Mouse (Mus musculus) CH12.LX (cell line): ENCODE results near the gene Ccdc18. TPM values are rescaled to one million over a fixed set of nuclear protein-coding genes. Genes with fewer than 3 reads are reported as not detected.

Experiments used
- DNase-seq: peaks from one replicate; pipeline ENCODE4 v3.0.0-alpha.2; 2013; ENCODE audit errors: extremely low read depth
- H3K27ac ChIP-seq: 2 replicates; pipeline ENCODE4 v1.5.1; 2012; ENCODE audit warnings: low read depth, mild to moderate bottlenecking, control low read depth, moderate library complexity; ENCODE audit not compliant: insufficient read depth
- H3K27me3 ChIP-seq: replicated peaks from 2 replicates; pipeline ENCODE3; 2012; ENCODE audit warnings: inconsistent platforms
- H3K36me3 ChIP-seq, 2 experiments: replicated peaks in 1 of 2; 2 replicates each; pipeline versions ENCODE3 to v1.6.1; 2012; ENCODE audit warnings: inconsistent platforms in 1 of 2, low read length in 1 of 2, mild to moderate bottlenecking in 1 of 2, mixed read lengths in 1 of 2, moderate library complexity in 1 of 2; ENCODE audit not compliant: control insufficient read depth in 1 of 2, insufficient read depth in 1 of 2
- H3K4me1 ChIP-seq, 2 experiments: 2 replicates each; pipeline ENCODE4 v1.6.1; 2012; ENCODE audit warnings: inconsistent platforms in 1 of 2, moderate library complexity in 1 of 2; ENCODE audit not compliant: insufficient read depth in 2 of 2, control insufficient read depth in 1 of 2
- H3K4me2 ChIP-seq: 2 replicates; pipeline ENCODE4 v1.6.1; 2012; ENCODE audit warnings: low read depth, mild to moderate bottlenecking, control low read depth; ENCODE audit not compliant: poor library complexity, insufficient read depth, severe bottlenecking
- H3K4me3 ChIP-seq, 3 experiments: fragments of 150-350 bp in 1 of 3; sonication (generic) in 1 of 3; replicated peaks in 1 of 3; 2 replicates each; pipeline versions ENCODE3 to v1.5.1; 2011 to 2012; ENCODE audit warnings: low read depth in 2 of 3, low read length in 2 of 3, mild to moderate bottlenecking in 2 of 3, moderate library complexity in 2 of 3, control low read depth in 1 of 3, improper control_type of control experiment in 1 of 3, inconsistent platforms in 1 of 3, mixed read lengths in 1 of 3; ENCODE audit not compliant: poor library complexity in 1 of 3
- H3K79me2 ChIP-seq: replicated peaks from 2 replicates; pipeline ENCODE4 v1.6.1; 2012; ENCODE audit warnings: mild to moderate bottlenecking, moderate library complexity; ENCODE audit not compliant: control insufficient read depth, poor library complexity, insufficient read depth, severe bottlenecking; ENCODE audit errors: extremely low read depth
- H3K9ac ChIP-seq: 2 replicates; pipeline ENCODE4 v1.6.1; 2012; ENCODE audit warnings: low read depth, mild to moderate bottlenecking, control low read depth, moderate library complexity; ENCODE audit not compliant: insufficient read depth
- H3K9me3 ChIP-seq: replicated peaks from 2 replicates; pipeline ENCODE3; 2012; ENCODE audit warnings: low read length, inconsistent platforms, mixed read lengths
- BHLHE40 ChIP-seq: IDR thresholded peaks from 2 replicates; pipeline ENCODE4 v1.6.1; 2011; ENCODE audit warnings: mild to moderate bottlenecking, low read depth, low read length, improper control_type of control experiment
- CTCF ChIP-seq, 2 experiments: IDR thresholded peaks in 1 of 2; conservative IDR thresholded peaks in 1 of 2; 2 replicates each; pipeline ENCODE4 v1.5.1; 2011 to 2012; ENCODE audit warnings: low read depth in 2 of 2, low read length in 2 of 2, improper control_type of control experiment in 1 of 2, inconsistent platforms in 1 of 2, mild to moderate bottlenecking in 1 of 2, moderate library complexity in 1 of 2
- ELF1 ChIP-seq: IDR thresholded peaks from 2 replicates; pipeline ENCODE4 v1.6.1; 2014; ENCODE audit warnings: low read depth, mild to moderate bottlenecking, inconsistent platforms, low read length, improper control_type of control experiment
- EP300 ChIP-seq: IDR thresholded peaks from 2 replicates; pipeline ENCODE4 v1.6.1; 2011; ENCODE audit warnings: low read length, improper control_type of control experiment
- IRF4 ChIP-seq: IDR thresholded peaks from 2 replicates; pipeline ENCODE4 v1.6.1; 2014; ENCODE audit warnings: low read depth, mild to moderate bottlenecking, inconsistent platforms, low read length, improper control_type of control experiment
- JUN ChIP-seq: IDR thresholded peaks from 2 replicates; pipeline ENCODE4 v1.6.1; 2011; ENCODE audit warnings: low read depth, mild to moderate bottlenecking, low read length, improper control_type of control experiment, moderate library complexity; ENCODE audit not compliant: insufficient read depth
- MAX ChIP-seq: IDR thresholded peaks from 2 replicates; pipeline ENCODE4 v1.6.1; 2011; ENCODE audit warnings: low read length, improper control_type of control experiment
- MXI1 ChIP-seq: IDR thresholded peaks from 2 replicates; pipeline ENCODE4 v1.6.1; 2011; ENCODE audit warnings: mild to moderate bottlenecking, low read depth, low read length, improper control_type of control experiment
- MYC ChIP-seq: IDR thresholded peaks from 2 replicates; pipeline ENCODE4 v1.6.1; 2011; ENCODE audit warnings: low read depth, mild to moderate bottlenecking, improper control_type of control experiment, low read length
- NRF1 ChIP-seq: IDR thresholded peaks from 2 replicates; pipeline ENCODE4 v1.6.1; 2014; ENCODE audit warnings: low read depth, mild to moderate bottlenecking, inconsistent platforms, low read length, improper control_type of control experiment, moderate library complexity
- PAX5 ChIP-seq: IDR thresholded peaks from 2 replicates; pipeline ENCODE4 v1.6.1; 2012; ENCODE audit warnings: low read length, inconsistent platforms, mixed read lengths
- POLR2A ChIP-seq: IDR thresholded peaks from 2 replicates; pipeline ENCODE4 v1.6.1; 2011; ENCODE audit warnings: low read depth, mild to moderate bottlenecking, improper control_type of control experiment, low read length
- POLR2AphosphoS2 ChIP-seq: IDR thresholded peaks from 2 replicates; pipeline ENCODE4 v1.6.1; 2011; ENCODE audit warnings: low read depth, low read length, improper control_type of control experiment
- SIN3A ChIP-seq: IDR thresholded peaks from 2 replicates; pipeline ENCODE4 v1.6.1; 2012; ENCODE audit warnings: low read length, improper control_type of control experiment, inconsistent platforms
- TBP ChIP-seq: conservative IDR thresholded peaks from 2 replicates; pipeline ENCODE4 v1.6.1; 2011; ENCODE audit warnings: low read depth, low read length, improper control_type of control experiment
- TCF12 ChIP-seq: IDR thresholded peaks from 2 replicates; pipeline ENCODE4 v1.6.1; 2014; ENCODE audit warnings: low read depth, mild to moderate bottlenecking, inconsistent platforms, low read length, improper control_type of control experiment
- UBTF ChIP-seq: IDR thresholded peaks from 2 replicates; pipeline ENCODE4 v1.6.1; 2012; ENCODE audit warnings: low read depth, mild to moderate bottlenecking, inconsistent platforms, low read length, improper control_type of control experiment, moderate library complexity
- USF1 ChIP-seq: IDR thresholded peaks from 2 replicates; pipeline ENCODE4 v1.6.1; 2014; ENCODE audit warnings: low read depth, mild to moderate bottlenecking, inconsistent platforms, low read length, improper control_type of control experiment
- ZKSCAN1 ChIP-seq: IDR thresholded peaks from 2 replicates; pipeline ENCODE4 v1.6.1; 2012; ENCODE audit warnings: low read depth, inconsistent platforms, low read length, improper control_type of control experiment, borderline replicate concordance
- dilution Hi-C: fragments of 300-500 bp; cut with MboI; formaldehyde crosslinking; loops from 2 replicates; pipeline ENCODE4 v1.14.3; 2020; ENCODE audit warnings: low sequenced_read_pairs; ENCODE audit not compliant: extremely low pct_unique_long_range_greater_than_20kb, extremely low pct_ligation_motif_present
- in situ Hi-C: fragments of 300-500 bp; cut with MboI; formaldehyde crosslinking; loops from 3 replicates; pipeline ENCODE4 v1.14.3; 2019; ENCODE audit warnings: low sequenced_read_pairs, low pct_ligation_motif_present, low pct_unique_long_range_greater_than_20kb, mixed read lengths
- polyA plus RNA-seq: library from polyadenylated mRNA; unstranded; fragments of >175 nt; gene quantifications from 2 replicates; pipeline ENCODE4 v1.2.1, GENCODE M21; 2012; ENCODE audit warnings: low read depth; ENCODE audit not compliant: insufficient read length
- total RNA-seq, 2 experiments: library from RNA; depleted of rRNA; stranded (reverse); fragments of 300-350 nt in 1 of 2; fragments of >200 nt in 1 of 2; gene quantifications; 2 replicates each; pipeline ENCODE4 v1.2.3; 2012 to 2014

Ccdc18 gene
- total and polyA plus RNA-seq, 3 experiments, result 2.7 to 4.7 (median 3.9) TPM

DNA sequence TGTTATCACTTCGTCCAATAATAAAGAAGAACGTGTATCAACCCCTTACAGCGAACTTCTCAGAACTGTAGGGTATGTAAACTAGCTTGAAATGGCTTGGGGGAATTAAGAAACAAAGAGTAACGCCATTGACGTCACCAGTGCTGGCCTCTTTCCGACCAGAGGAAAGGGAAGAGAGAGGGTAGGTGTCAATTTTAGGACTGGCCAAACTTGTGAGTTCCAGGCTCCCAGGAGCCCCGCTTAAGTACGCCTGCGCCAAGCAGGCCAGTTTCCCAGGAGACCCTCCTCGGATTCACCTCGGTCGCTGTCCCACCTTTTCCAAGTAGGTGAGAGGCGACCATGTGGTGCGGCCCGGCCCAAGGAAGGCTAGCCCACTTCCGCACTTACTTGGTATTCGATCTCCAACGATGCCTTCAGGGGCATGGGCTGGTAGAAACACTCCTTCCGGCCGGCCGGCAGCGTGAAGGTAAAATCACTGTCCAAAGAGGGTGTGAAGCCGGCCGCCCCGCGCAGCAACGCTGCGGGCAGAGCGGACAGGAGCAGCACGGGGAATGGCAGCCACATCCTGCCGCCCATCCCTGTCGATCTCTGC, 730 bp upstream of the Ccdc18 start:
- H3K4me3 ChIP-seq, result peak overlapping the region; percentile 80 to 99 (median 89)
- peaks cover 12 to 26% of the 10 kb centered on the region in 2 experiments for H3K36me3 ChIP-seq
- no peaks in the 10 kb centered on the region for H3K9me3 ChIP-seq
- in situ Hi-C loops, result no loop called here
- H3K9ac ChIP-seq, result peak overlapping the region; percentile 91
- no peaks in the 10 kb centered on the region for H3K27me3 ChIP-seq
- peaks cover 23% of the 10 kb centered on the region for H3K79me2 ChIP-seq
- peak; percentile 71 for DNase-seq
- dilution Hi-C loops, result no loop called here
- TF ChIP-seq BHLHE40 (0 out of 2 replicates have a peak, but pooled peaks have one; percentile 4), TBP (0 out of 2 replicates have a peak, but pooled peaks have one; percentile 25), MAX (0 out of 2 replicates have a peak, but pooled peaks have one; percentile 22), EP300 (no peak), TCF12 (no peak; the same call in 1 of the 2 replicates), POLR2A (no peak), MYC (peak; percentile 31; the same call in 1 of the 2 replicates), SIN3A (0 out of 2 replicates have a peak, but pooled peaks have one; percentile 34), ZKSCAN1 (no peak), CTCF (conservative IDR thresholded peaks at IDR 0.05 in 1 of 2, IDR thresholded peaks at IDR 0.05 in 1 of 2; ENCODE audit: low read depth in 2 of 2, low read length in 2 of 2) (no peak), NRF1 (peak; percentile 35; the same call in 1 of the 2 replicates), MXI1 (peak; percentile 50; the same call in 1 of the 2 replicates), ELF1 (peak; percentile 64)
- H3K27ac ChIP-seq, result peak overlapping the region; percentile 94
- H3K4me2 ChIP-seq, result peak overlapping the region; percentile 48; the same call in 1 of the 2 replicates
- peaks cover 0 to 19% of the 10 kb centered on the region in 2 experiments; a peak in 3 of 4 replicates for H3K4me1 ChIP-seq

DNA sequence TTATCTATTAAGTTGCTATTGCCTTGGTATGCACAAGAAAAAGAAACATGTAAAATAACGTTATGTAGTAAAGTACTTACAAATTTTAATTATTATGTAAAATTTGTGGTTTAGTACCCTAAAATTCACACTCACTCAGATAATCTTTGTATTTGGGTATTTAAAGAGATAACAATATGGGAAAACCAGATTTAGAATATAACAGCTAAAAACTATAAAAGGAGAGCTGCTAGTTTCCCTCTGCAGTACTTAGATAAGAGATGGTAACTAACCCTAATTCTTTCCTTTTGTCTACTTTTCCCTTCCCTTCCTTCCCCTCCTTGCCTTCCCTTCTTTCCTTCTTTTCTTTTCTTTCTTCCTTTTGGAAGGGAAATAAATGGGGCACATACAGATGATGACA, 19.9 kb downstream of the Ccdc18 start:
- no peak overlapping the region for H3K4me2 ChIP-seq
- H3K9me3 ChIP-seq, result no peaks in the 10 kb centered on the region
- TF ChIP-seq MAX (no peak), USF1 (no peak), UBTF (no peak), PAX5 (no peak), BHLHE40 (no peak), IRF4 (no peak), JUN (no peak), POLR2AphosphoS2 (no peak)
- H3K27me3 ChIP-seq, result no peaks in the 10 kb centered on the region
- no peak overlapping the region for H3K4me3 ChIP-seq
- dilution Hi-C loops (no loop called here), in situ Hi-C loops (no loop called here)
- no peak overlapping the region for H3K9ac ChIP-seq
- no peaks in the 10 kb centered on the region for H3K4me1 ChIP-seq
- H3K27ac ChIP-seq, result no peak overlapping the region
- no peaks in the 10 kb centered on the region for H3K79me2 ChIP-seq
- H3K36me3 ChIP-seq, result peaks cover 0 to 7% of the 10 kb centered on the region in 2 experiments
- no peak for DNase-seq
